Mouse (Mus musculus) liver, embryonic 14.5 days (tissue): ENCODE data around the gene Cnbp. TPM values are rescaled to one million over a fixed set of nuclear protein-coding genes. Genes with fewer than 3 reads are reported as not detected.

ENCODE experiments used
- ATAC-seq: fragments of 200-750 bp; cut with Nextera tagmentation; 2 replicates; pipeline ENCODE4 v1.8.0; 2017; ENCODE audit warnings: moderate number of reproducible peaks, mild to moderate bottlenecking, moderate library complexity; ENCODE audit not compliant: insufficient read depth
- DNase-seq, 3 experiments: peaks; one replicate each; pipeline ENCODE4 v3.0.0-alpha.2; 2012 to 2013; ENCODE audit warnings: low read depth in 3 of 3, low spot score in 3 of 3
- H3K27ac ChIP-seq: fragments of 300-500 bp; sonication (generic); 2 replicates; pipeline ENCODE4 v1.5.1; 2014; ENCODE audit warnings: moderate library complexity, mild to moderate bottlenecking, control low read depth, inconsistent platforms
- H3K27me3 ChIP-seq: fragments of 300-500 bp; sonication (generic); 2 replicates; pipeline ENCODE4 v1.6.1; 2014; ENCODE audit warnings: mild to moderate bottlenecking, low read length, moderate library complexity; ENCODE audit not compliant: control insufficient read depth, insufficient read depth
- H3K36me3 ChIP-seq: fragments of 300-500 bp; sonication (generic); replicated peaks from 2 replicates; pipeline ENCODE4 v1.6.1; 2014; ENCODE audit warnings: low read depth; ENCODE audit not compliant: control insufficient read depth, insufficient read depth
- H3K4me1 ChIP-seq, 2 experiments: fragments of 200-500 bp in 1 of 2; fragments of 300-500 bp in 1 of 2; sonication (generic) in 1 of 2; replicated peaks; 2 replicates each; pipeline ENCODE4 v1.6.1; 2012 to 2014; ENCODE audit warnings: antibody characterized with exemption in 1 of 2, inconsistent platforms in 1 of 2, low read length in 1 of 2; ENCODE audit not compliant: control insufficient read depth in 2 of 2, insufficient read depth in 2 of 2
- H3K4me2 ChIP-seq: fragments of 300-500 bp; sonication (generic); 2 replicates; pipeline ENCODE4 v1.6.1; 2014; ENCODE audit warnings: low read depth, mild to moderate bottlenecking, control low read depth, moderate library complexity
- H3K4me3 ChIP-seq, 2 experiments: fragments of 200-500 bp in 1 of 2; fragments of 300-500 bp in 1 of 2; sonication (generic) in 1 of 2; 2 replicates each; pipeline ENCODE4 v1.5.1; 2012 to 2014; ENCODE audit warnings: low read depth in 2 of 2, low read length in 2 of 2, mild to moderate bottlenecking in 2 of 2, control low read depth in 1 of 2, inconsistent platforms in 1 of 2, moderate library complexity in 1 of 2; ENCODE audit not compliant: insufficient read depth in 1 of 2
- H3K9ac ChIP-seq: fragments of 300-500 bp; sonication (generic); replicated peaks from 2 replicates; pipeline ENCODE4 v1.6.1; 2014; ENCODE audit warnings: mild to moderate bottlenecking, control low read depth, moderate library complexity
- H3K9me3 ChIP-seq: fragments of 300-500 bp; sonication (generic); 2 replicates; pipeline ENCODE4 v1.6.1; 2016; ENCODE audit warnings: low read length, mixed read lengths; ENCODE audit not compliant: control insufficient read depth
- CTCF ChIP-seq: IDR thresholded peaks from 2 replicates; pipeline ENCODE4 v1.5.1; 2016; ENCODE audit warnings: antibody characterized with exemption, low read depth, control low read depth
- EP300 ChIP-seq: IDR thresholded peaks from 2 replicates; pipeline ENCODE4 v1.6.1; 2016; ENCODE audit warnings: antibody characterized with exemption, low read depth
- WGBS: fragments of 180-500 bp; shearing (Covaris S2); extraction: QIAGEN DNeasy Blood & Tissue Kit; methylation state at CpG from one replicate; pipeline ENCODE4 v1.1.7; 2014; ENCODE audit not compliant: insufficient replicate concordance; 5-methylcytosine and 5-hydroxymethylcytosine counted together
- polyA plus RNA-seq, 2 experiments: library from polyadenylated mRNA; depleted of rRNA in 1 of 2; stranded (reverse) in 1 of 2; unstranded in 1 of 2; fragments of >200 nt; fragmentation: Nextera tagmentation in 1 of 2; extraction: Ambion mirVana in 1 of 2; gene quantifications; 2 replicates each; pipeline versions ENCODE4 v1.2.1 to v1.2.3; 2012 to 2014

Cnbp gene
- polyA plus RNA-seq, 2 experiments: 190 to 556 TPM

GRCm38 (mm10) chr6:87875562-87875961, 24.7 kb upstream of the Cnbp start:
- Histone ChIP-seq H3K27ac (no peak overlapping the region), H3K27me3 (no peaks in the 10 kb centered on the region), H3K4me1 (peaks cover 0 to 30% of the 10 kb centered on the region in 2 experiments; a peak in 3 of 4 replicates), H3K9ac (no peak overlapping the region), H3K4me2 (no peak overlapping the region), H3K4me3 (no peak overlapping the region), H3K9me3 (no peaks in the 10 kb centered on the region), H3K36me3 (no peaks in the 10 kb centered on the region)
- DNase-seq: no peak
- no peak for TF ChIP-seq CTCF
- no peak for TF ChIP-seq EP300
- no peak for ATAC-seq
- 62% methylated on average over 7 of the region's 7 CpGs for WGBS

DNA sequence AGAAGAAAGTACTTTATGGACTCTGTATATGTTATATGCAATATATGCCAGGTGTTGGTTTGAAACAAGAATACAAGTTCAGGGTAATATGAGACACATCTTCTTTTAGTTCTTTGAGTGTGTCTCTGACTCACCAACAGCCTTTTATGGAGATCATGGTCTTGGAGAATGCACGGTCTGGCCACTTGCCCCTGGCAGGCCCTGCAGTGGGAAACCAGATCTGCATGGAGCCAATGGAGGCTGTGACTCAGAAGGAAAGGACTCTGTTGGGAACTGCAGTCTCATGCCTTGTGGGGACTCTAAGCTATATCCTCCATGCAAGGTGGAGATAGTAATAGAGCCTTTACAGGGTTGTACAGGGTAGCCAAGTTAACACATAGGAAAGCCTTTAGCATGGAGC, 24.2 kb upstream of the Cnbp start:
- ATAC-seq (no peak), DNase-seq (no peak)
- Histone ChIP-seq H3K4me2 (no peak overlapping the region), H3K36me3 (no peaks in the 10 kb centered on the region), H3K27ac (no peak overlapping the region), H3K4me1 (peaks cover 0 to 35% of the 10 kb centered on the region in 2 experiments; a peak in 3 of 4 replicates), H3K9ac (no peak overlapping the region), H3K27me3 (no peaks in the 10 kb centered on the region), H3K4me3 (no peak overlapping the region), H3K9me3 (no peaks in the 10 kb centered on the region)
- no peak for TF ChIP-seq CTCF
- TF ChIP-seq EP300: no peak
- 64% methylated on average over 1 of the region's 1 CpGs for WGBS

DNA sequence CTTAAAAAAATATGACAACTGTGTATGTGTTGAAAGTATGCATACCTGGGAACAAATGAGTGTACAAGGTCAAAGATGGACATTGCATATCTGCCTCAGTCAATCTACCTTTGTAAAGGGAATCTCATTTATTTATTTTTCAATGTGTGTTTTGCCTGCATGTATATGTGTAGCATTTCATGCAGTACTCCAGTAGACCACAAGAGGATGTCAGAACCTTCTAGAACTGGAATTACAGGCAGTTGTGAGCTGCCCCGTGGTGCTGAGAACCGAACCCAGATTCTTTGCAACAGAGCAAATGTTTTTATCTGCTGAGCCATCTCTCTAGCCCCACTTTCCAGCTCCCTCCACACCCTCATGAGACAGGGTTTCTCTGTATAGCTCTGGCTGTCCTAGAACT, 23.1 kb upstream of the Cnbp start:
- ATAC-seq: no peak
- DNase-seq: no peak
- no peak for TF ChIP-seq EP300
- peak; percentile 23; the same call in 1 of the 2 replicates for TF ChIP-seq CTCF
- Histone ChIP-seq H3K4me1 (peaks cover 3 to 37% of the 10 kb centered on the region in 2 experiments), H3K4me2 (no peak overlapping the region), H3K36me3 (no peaks in the 10 kb centered on the region), H3K27ac (no peak overlapping the region), H3K9ac (no peak overlapping the region), H3K4me3 (no peak overlapping the region), H3K9me3 (no peaks in the 10 kb centered on the region), H3K27me3 (no peaks in the 10 kb centered on the region)
- WGBS: 85% methylated on average over 2 of the region's 2 CpGs

- Histone ChIP-seq H3K9me3 (no peaks in the 10 kb centered on the region), H3K4me2 (no peak overlapping the region), H3K27ac (no peak overlapping the region), H3K4me1 (peaks cover 10 to 40% of the 10 kb centered on the region in 2 experiments), H3K9ac (no peak overlapping the region), H3K27me3 (no peaks in the 10 kb centered on the region), H3K4me3 (no peak overlapping the region), H3K36me3 (no peaks in the 10 kb centered on the region)
- ATAC-seq: no peak
- TF ChIP-seq CTCF (no peak), EP300 (no peak)
- no peak for DNase-seq
- 55% methylated on average over 1 of the region's 1 CpGs for WGBS
Observed at GRCm38 (mm10) chr6:87873104-87873503, 22.2 kb upstream of the Cnbp start.

DNA sequence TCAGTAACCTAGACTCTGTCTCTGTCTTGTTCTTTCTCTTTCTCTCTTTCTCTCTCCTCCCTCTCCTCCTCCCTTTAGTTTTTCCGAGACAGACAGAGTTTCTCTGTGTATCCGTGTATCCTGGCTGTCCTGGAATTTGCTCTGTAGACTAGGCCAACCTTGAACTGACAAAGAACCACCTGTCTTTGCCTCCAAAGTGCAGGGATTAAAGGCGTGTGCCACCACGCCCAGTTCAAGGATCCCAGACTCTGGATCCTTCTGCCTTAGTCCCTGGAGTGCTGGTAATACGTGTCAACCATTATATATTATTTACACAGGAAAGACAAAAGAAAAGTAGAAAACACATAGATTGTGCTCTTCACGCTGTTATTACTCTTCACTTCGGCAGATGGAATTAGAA, 20.3 kb upstream of the Cnbp start:
- peaks cover 14 to 49% of the 10 kb centered on the region in 2 experiments for H3K4me1 ChIP-seq

More for the DNA sequence above, 20.3 kb upstream of the Cnbp start:
- 73% methylated on average over 7 of the region's 7 CpGs for whole genome bisulfite sequencing
- H3K4me2 ChIP-seq: no peak overlapping the region
- DNase-seq (no peak), ATAC-seq (no peak)
- no peaks in the 10 kb centered on the region for H3K9me3 ChIP-seq
- no peaks in the 10 kb centered on the region for H3K27me3 ChIP-seq
- H3K9ac ChIP-seq: no peak overlapping the region
- no peak overlapping the region for H3K4me3 ChIP-seq
- H3K27ac ChIP-seq: no peak overlapping the region
- no peaks in the 10 kb centered on the region for H3K36me3 ChIP-seq
- TF ChIP-seq CTCF (no peak), EP300 (no peak)
